Mouse (Mus musculus) forebrain, embryonic 10.5 days (tissue): ENCODE results near the gene Susd5. TPM values are rescaled to one million over a fixed set of nuclear protein-coding genes. Genes with fewer than 3 reads are reported as not detected.
A peak's percentile ranks its signal among the peaks of the same experiment; 100 is the strongest.

Experiments
- DNase-seq: peaks from one replicate; pipeline ENCODE4 v3.0.0-alpha.2; 2017; ENCODE audit warnings: low spot score; ENCODE audit errors: extremely low spot score
- H3K27ac ChIP-seq: fragments of 300-500 bp; sonication (generic); 2 replicates; pipeline ENCODE4 v1.5.1; 2016; ENCODE audit warnings: mild to moderate bottlenecking
- H3K27me3 ChIP-seq: fragments of 300-500 bp; sonication (generic); 2 replicates; pipeline ENCODE4 v1.6.1; 2016; ENCODE audit warnings: mild to moderate bottlenecking; ENCODE audit not compliant: poor library complexity, severe bottlenecking
- H3K36me3 ChIP-seq: fragments of 300-500 bp; sonication (generic); replicated peaks from 2 replicates; pipeline ENCODE4 v1.6.1; 2016; ENCODE audit warnings: mild to moderate bottlenecking, moderate library complexity
- H3K4me1 ChIP-seq: fragments of 300-500 bp; sonication (generic); 2 replicates; pipeline ENCODE4 v1.6.1; 2016
- H3K4me3 ChIP-seq: fragments of 300-500 bp; sonication (generic); 2 replicates; pipeline ENCODE4 v1.5.1; 2016; ENCODE audit warnings: mild to moderate bottlenecking, moderate library complexity
- H3K9me3 ChIP-seq: fragments of 300-500 bp; sonication (generic); 2 replicates; pipeline ENCODE4 v1.6.1; 2016; ENCODE audit warnings: mild to moderate bottlenecking, moderate library complexity
- WGBS: fragments of 180-500 bp; shearing (Covaris S2); methylation state at CpG from one replicate; pipeline ENCODE4 v1.1.7; 2016; 5-methylcytosine and 5-hydroxymethylcytosine counted together
- polyA plus RNA-seq: library from polyadenylated mRNA; unstranded; fragments of >200 nt; fragmentation: Nextera tagmentation; extraction: Ambion mirVana; gene quantifications from 2 replicates; pipeline ENCODE4 v1.2.1, GENCODE M21; 2016

The Susd5 gene
- polyA plus RNA-seq: 0.17 and 0.22 TPM in 2 replicates

GRCm38 (mm10) chr9:114057090-114057796 lies at the start of gene Susd5:
TSS of gene Susd5 (plus strand) at chr9:114057140.
- Histone ChIP-seq H3K36me3 (no peaks in the 10 kb centered on the region), H3K9me3 (no peaks in the 10 kb centered on the region), H3K4me1 (peaks cover 13% of the 10 kb centered on the region), H3K27ac (peak within 1 kb of the TSS; percentile 79), H3K4me3 (peak within 1 kb of the TSS; percentile 65), H3K27me3 (peaks cover 47% of the 10 kb centered on the region)
- WGBS: under 1% methylated on average over 59 of the region's 60 CpGs
- DNase-seq: peak; percentile 43

GRCm38 (mm10) chr9:114007850-114008350 lies 49.0 kb upstream of the Susd5 start:
- Histone ChIP-seq H3K4me1 (peaks cover 7% of the 10 kb centered on the region), H3K4me3 (no peak overlapping the region), H3K27ac (no peak overlapping the region), H3K27me3 (no peaks in the 10 kb centered on the region), H3K36me3 (peaks cover 8% of the 10 kb centered on the region), H3K9me3 (no peaks in the 10 kb centered on the region; the same call in 1 of the 2 replicates)
- DNase-seq: no peak
- 93% methylated on average over 9 of the region's 9 CpGs for WGBS

- peaks cover 7% of the 10 kb centered on the region for H3K4me1 ChIP-seq
- H3K27ac ChIP-seq: no peak overlapping the region
- H3K9me3 ChIP-seq: no peaks in the 10 kb centered on the region; the same call in 1 of the 2 replicates
- no peaks in the 10 kb centered on the region for H3K27me3 ChIP-seq
- no peak for DNase-seq
- H3K4me3 ChIP-seq: no peak overlapping the region
- peaks cover 10% of the 10 kb centered on the region for H3K36me3 ChIP-seq
- 46% methylated on average over 5 of the region's 5 CpGs for WGBS
These were observed 47.4 kb upstream of the Susd5 start for GRCm38 (mm10) chr9:114009526-114009925.

GRCm38 (mm10) chr9:114011203-114011602 lies 45.7 kb upstream of the Susd5 start:
- Histone ChIP-seq H3K27me3 (no peaks in the 10 kb centered on the region), H3K27ac (no peak overlapping the region), H3K9me3 (no peaks in the 10 kb centered on the region; the same call in 1 of the 2 replicates), H3K4me1 (peaks cover 7% of the 10 kb centered on the region), H3K4me3 (no peak overlapping the region), H3K36me3 (peaks cover 10% of the 10 kb centered on the region)
- DNase-seq: no peak
- WGBS: 64% methylated on average over 18 of the region's 18 CpGs

GRCm38 (mm10) chr9:114014034-114014433 lies 42.9 kb upstream of the Susd5 start:
- DNase-seq: no peak
- WGBS: 59% methylated on average over 1 of the region's 1 CpGs
- H3K4me1 ChIP-seq: peaks cover 7% of the 10 kb centered on the region
- H3K9me3 ChIP-seq: no peaks in the 10 kb centered on the region; the same call in 1 of the 2 replicates
- no peaks in the 10 kb centered on the region for H3K27me3 ChIP-seq
- no peak overlapping the region for H3K4me3 ChIP-seq
- H3K27ac ChIP-seq: no peak overlapping the region
- H3K36me3 ChIP-seq: peaks cover 10% of the 10 kb centered on the region

GRCm38 (mm10) chr9:114015724-114016123 lies 41.2 kb upstream of the Susd5 start:
- WGBS: 90% methylated on average over 4 of the region's 4 CpGs
- Histone ChIP-seq H3K4me3 (no peak overlapping the region), H3K9me3 (no peaks in the 10 kb centered on the region; the same call in 1 of the 2 replicates), H3K27ac (no peak overlapping the region), H3K4me1 (no peaks in the 10 kb centered on the region), H3K36me3 (peaks cover 10% of the 10 kb centered on the region), H3K27me3 (no peaks in the 10 kb centered on the region)
- DNase-seq: no peak

GRCm38 (mm10) chr9:114016402-114016801 lies 40.5 kb upstream of the Susd5 start:
- WGBS: 92% methylated on average over 4 of the region's 4 CpGs
- no peaks in the 10 kb centered on the region for H3K27me3 ChIP-seq
- H3K4me1 ChIP-seq: no peaks in the 10 kb centered on the region
- peaks cover 10% of the 10 kb centered on the region for H3K36me3 ChIP-seq
- DNase-seq: no peak
- no peaks in the 10 kb centered on the region; the same call in 1 of the 2 replicates for H3K9me3 ChIP-seq
- H3K4me3 ChIP-seq: no peak overlapping the region
- no peak overlapping the region for H3K27ac ChIP-seq

- H3K36me3 ChIP-seq: no peaks in the 10 kb centered on the region
- no peaks in the 10 kb centered on the region for H3K27me3 ChIP-seq
- no peak for DNase-seq
- H3K9me3 ChIP-seq: no peaks in the 10 kb centered on the region; the same call in 1 of the 2 replicates
- no peak overlapping the region for H3K4me3 ChIP-seq
- WGBS: 94% methylated on average over 7 of the region's 7 CpGs
- H3K27ac ChIP-seq: no peak overlapping the region
- 0 out of 2 replicates have a peak, but pooled peaks cover 5% of the 10 kb centered on the region for H3K4me1 ChIP-seq
These were observed 37.8 kb upstream of the Susd5 start for GRCm38 (mm10) chr9:114019012-114019762.

- no peak overlapping the region for H3K4me3 ChIP-seq
- DNase-seq: no peak
- H3K27me3 ChIP-seq: peaks cover 6% of the 10 kb centered on the region; the same call in 1 of the 2 replicates
- H3K27ac ChIP-seq: no peak overlapping the region
- H3K9me3 ChIP-seq: no peaks in the 10 kb centered on the region; the same call in 1 of the 2 replicates
- 66% methylated on average over 4 of the region's 4 CpGs for WGBS
- no peaks in the 10 kb centered on the region for H3K36me3 ChIP-seq
- H3K4me1 ChIP-seq: peaks cover 26% of the 10 kb centered on the region
These were observed 34.8 kb upstream of the Susd5 start for GRCm38 (mm10) chr9:114022141-114022540.

- Histone ChIP-seq H3K36me3 (no peaks in the 10 kb centered on the region), H3K27me3 (peaks cover 6% of the 10 kb centered on the region; the same call in 1 of the 2 replicates), H3K4me3 (peak overlapping the region; percentile 85; the same call in 1 of the 2 replicates), H3K27ac (no peak overlapping the region), H3K4me1 (peaks cover 26% of the 10 kb centered on the region), H3K9me3 (no peaks in the 10 kb centered on the region)
- WGBS: 71% methylated on average over 9 of the region's 9 CpGs
- DNase-seq: no peak
These were observed 31.8 kb upstream of the Susd5 start for GRCm38 (mm10) chr9:114025182-114025581.

GRCm38 (mm10) chr9:114025846-114026245 lies 31.1 kb upstream of the Susd5 start:
- 18% methylated on average over 8 of the region's 8 CpGs for WGBS
- peak overlapping the region; percentile 90 for H3K27ac ChIP-seq
- H3K4me1 ChIP-seq: peaks cover 26% of the 10 kb centered on the region
- no peaks in the 10 kb centered on the region for H3K9me3 ChIP-seq
- H3K27me3 ChIP-seq: peaks cover 6% of the 10 kb centered on the region; the same call in 1 of the 2 replicates
- no peak for DNase-seq
- H3K36me3 ChIP-seq: no peaks in the 10 kb centered on the region
- peak overlapping the region; percentile 85 for H3K4me3 ChIP-seq

- peaks cover 26% of the 10 kb centered on the region for H3K4me1 ChIP-seq
- H3K4me3 ChIP-seq: peak overlapping the region; percentile 85
- 0% methylated on average over 52 of the region's 52 CpGs for WGBS
- H3K27me3 ChIP-seq: peaks cover 6% of the 10 kb centered on the region; the same call in 1 of the 2 replicates
- peak overlapping the region; percentile 90 for H3K27ac ChIP-seq
- H3K9me3 ChIP-seq: no peaks in the 10 kb centered on the region
- no peaks in the 10 kb centered on the region for H3K36me3 ChIP-seq
- peak; percentile 93 for DNase-seq
These were observed 30.5 kb upstream of the Susd5 start for GRCm38 (mm10) chr9:114026261-114026934.
